Mouse (Mus musculus) heart, embryonic 10.5 days (tissue): ENCODE measurements around the gene Ano1. TPM values are rescaled to one million over a fixed set of nuclear protein-coding genes. Genes with fewer than 3 reads are reported as not detected.

ENCODE experiments used
- DNase-seq: peaks from one replicate; pipeline ENCODE4 v3.0.0-alpha.2; 2017; ENCODE audit warnings: low spot score
- H3K27ac ChIP-seq: fragments of 300-500 bp; sonication (generic); 2 replicates; pipeline ENCODE4 v1.5.1; 2016; ENCODE audit warnings: mild to moderate bottlenecking
- H3K27me3 ChIP-seq: fragments of 300-500 bp; sonication (generic); 2 replicates; pipeline ENCODE4 v1.6.1; 2016; ENCODE audit warnings: mild to moderate bottlenecking; ENCODE audit not compliant: poor library complexity, insufficient read depth, severe bottlenecking
- H3K36me3 ChIP-seq: fragments of 300-500 bp; sonication (generic); 2 replicates; pipeline ENCODE4 v1.6.1; 2016; ENCODE audit warnings: mild to moderate bottlenecking, moderate library complexity
- H3K4me1 ChIP-seq: fragments of 300-500 bp; sonication (generic); 2 replicates; pipeline ENCODE4 v1.6.1; 2016; ENCODE audit warnings: mild to moderate bottlenecking
- H3K4me3 ChIP-seq: fragments of 300-500 bp; sonication (generic); 2 replicates; pipeline ENCODE4 v1.5.1; 2016; ENCODE audit warnings: mild to moderate bottlenecking, moderate library complexity
- H3K9me3 ChIP-seq: fragments of 300-500 bp; sonication (generic); 2 replicates; pipeline ENCODE4 v1.6.1; 2016; ENCODE audit warnings: mild to moderate bottlenecking, moderate library complexity
- whole genome bisulfite sequencing: fragments of 180-500 bp; shearing (Covaris S2); methylation state at CpG from one replicate; pipeline ENCODE4 v1.1.7; 2016; 5-methylcytosine and 5-hydroxymethylcytosine counted together
- polyA plus RNA-seq: library from polyadenylated mRNA; unstranded; fragments of >200 nt; fragmentation: Nextera tagmentation; extraction: Ambion mirVana; gene quantifications from 2 replicates; pipeline ENCODE4 v1.2.1, GENCODE M21; 2016

Gene Ano1
- polyA plus RNA-seq, 1 experiment from 2014 or later: 18.3 TPM

GRCm38 (mm10) chr7:144678241-144679030 lies 73.3 kb downstream of the Ano1 start:
- H3K4me3 ChIP-seq: peak overlapping the region; percentile 62
- H3K36me3 ChIP-seq: no peaks in the 10 kb centered on the region
- no peaks in the 10 kb centered on the region for H3K9me3 ChIP-seq
- peaks cover 81% of the 10 kb centered on the region for H3K27me3 ChIP-seq
- peak overlapping the region; percentile 75 for H3K27ac ChIP-seq
- H3K4me1 ChIP-seq: peaks cover 8% of the 10 kb centered on the region
- WGBS: 8% methylated on average over 67 of the region's 68 CpGs
- DNase-seq: no peak

GRCm38 (mm10) chr7:144677341-144678086 lies 74.3 kb downstream of the Ano1 start:
- H3K36me3 ChIP-seq: no peaks in the 10 kb centered on the region
- H3K27ac ChIP-seq: no peak overlapping the region

GRCm38 (mm10) chr7:144675632-144676031 lies 76.1 kb downstream of the Ano1 start:
- H3K9me3 ChIP-seq: no peaks in the 10 kb centered on the region
- peaks cover 12% of the 10 kb centered on the region for H3K4me1 ChIP-seq
- H3K27me3 ChIP-seq: peaks cover 85% of the 10 kb centered on the region
- no peak for DNase-seq
- H3K36me3 ChIP-seq: no peaks in the 10 kb centered on the region
- H3K4me3 ChIP-seq: no peak overlapping the region
- WGBS: 94% methylated on average over 8 of the region's 8 CpGs
- no peak overlapping the region for H3K27ac ChIP-seq

More at GRCm38 (mm10) chr7:144677341-144678086, 74.3 kb downstream of the Ano1 start:
- peak overlapping the region; percentile 62; the same call in 1 of the 2 replicates for H3K4me3 ChIP-seq
- no peaks in the 10 kb centered on the region for H3K9me3 ChIP-seq
- H3K4me1 ChIP-seq: peaks cover 8% of the 10 kb centered on the region
- DNase-seq: no peak
- peaks cover 85% of the 10 kb centered on the region for H3K27me3 ChIP-seq
- 38% methylated on average over 12 of the region's 12 CpGs for WGBS

DNA sequence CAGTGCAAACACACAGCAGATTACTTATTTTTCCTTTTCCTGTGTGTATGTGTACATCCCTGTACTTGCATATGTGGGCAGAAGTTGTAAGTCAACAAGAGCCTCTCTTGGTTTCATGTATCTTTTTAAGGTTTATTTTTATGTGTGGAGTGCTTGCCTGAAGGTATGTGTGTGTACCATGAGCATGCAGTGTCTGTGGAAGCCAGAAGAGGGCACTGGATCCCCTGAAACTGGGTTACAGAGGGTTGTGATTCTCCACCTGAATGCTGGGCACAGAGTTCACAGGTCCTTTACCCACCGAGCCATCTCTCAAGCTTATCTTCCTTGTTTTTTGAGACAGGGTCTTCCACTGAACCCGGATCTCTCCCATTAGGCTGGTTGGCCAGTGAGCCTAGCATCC lies 81.9 kb downstream of the Ano1 start:
- no peak for DNase-seq
- Histone ChIP-seq H3K27ac (no peak overlapping the region), H3K4me1 (peaks cover 19% of the 10 kb centered on the region), H3K36me3 (0 out of 2 replicates have a peak, but pooled peaks cover 2% of the 10 kb centered on the region), H3K9me3 (no peaks in the 10 kb centered on the region), H3K27me3 (peaks cover 28% of the 10 kb centered on the region), H3K4me3 (no peak overlapping the region)
- 83% methylated on average over 2 of the region's 2 CpGs for WGBS

DNA sequence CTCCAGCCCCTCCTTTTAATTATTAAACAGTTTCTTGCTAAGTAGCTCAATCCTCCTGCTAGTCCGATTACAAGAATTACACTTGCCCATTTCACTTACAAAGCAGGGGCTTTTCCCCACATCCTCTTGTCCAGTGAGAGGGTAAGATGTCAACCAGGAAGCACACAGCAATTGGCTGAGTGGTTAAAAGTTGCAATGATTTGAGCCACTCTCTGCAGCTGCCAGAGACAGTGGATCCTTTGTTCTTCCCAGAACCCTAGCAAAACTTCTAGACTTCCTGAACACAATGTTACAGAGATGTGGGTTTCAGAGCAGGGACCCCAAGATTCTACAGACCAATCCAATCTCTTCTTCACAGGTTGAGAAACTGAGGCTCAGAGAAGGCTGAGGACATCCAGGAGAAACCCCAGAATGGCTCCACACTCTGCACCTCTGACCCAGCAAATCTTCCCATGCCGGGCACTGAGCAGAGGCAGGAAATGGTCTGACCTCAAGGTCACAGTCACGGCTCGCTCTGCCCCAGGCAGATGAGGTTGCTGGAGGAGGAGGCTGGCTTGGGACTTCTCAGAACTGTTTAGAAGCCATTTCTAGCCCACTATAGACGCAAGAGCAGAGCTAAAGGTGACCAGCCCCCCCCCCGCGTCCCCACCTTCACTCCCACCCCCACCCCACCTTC lies 83.0 kb downstream of the Ano1 start:
- Histone ChIP-seq H3K36me3 (0 out of 2 replicates have a peak, but pooled peaks cover 2% of the 10 kb centered on the region), H3K4me3 (no peak overlapping the region), H3K27me3 (peaks cover 24% of the 10 kb centered on the region; the same call in 1 of the 2 replicates), H3K27ac (peak overlapping the region; percentile 73), H3K9me3 (no peaks in the 10 kb centered on the region), H3K4me1 (peaks cover 22% of the 10 kb centered on the region)
- no peak for DNase-seq
- WGBS: 52% methylated on average over 7 of the region's 7 CpGs

DNA sequence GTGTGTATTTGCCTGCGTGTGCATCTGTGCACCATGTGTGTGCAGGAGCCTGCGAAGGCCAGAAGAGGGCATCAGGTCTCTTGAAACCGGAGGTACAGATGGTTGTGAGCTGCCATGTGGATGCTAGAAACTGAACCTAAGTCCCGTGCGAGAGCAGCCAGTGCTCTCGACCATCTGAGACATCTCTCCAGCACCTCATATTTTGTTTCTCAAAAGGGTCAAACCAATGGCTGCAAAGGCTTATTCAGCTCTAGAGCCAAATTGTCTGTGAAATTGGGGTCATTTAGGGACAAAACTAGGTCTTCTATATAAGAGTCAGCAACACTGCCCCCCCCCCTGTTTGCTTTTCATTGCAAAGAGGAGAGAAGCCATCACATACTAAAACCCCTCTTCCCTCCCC lies 84.7 kb downstream of the Ano1 start:
- Histone ChIP-seq H3K4me1 (peaks cover 33% of the 10 kb centered on the region), H3K4me3 (no peak overlapping the region), H3K36me3 (0 out of 2 replicates have a peak, but pooled peaks cover 2% of the 10 kb centered on the region), H3K9me3 (no peaks in the 10 kb centered on the region), H3K27ac (no peak overlapping the region), H3K27me3 (0 out of 2 replicates have a peak, but pooled peaks cover 16% of the 10 kb centered on the region)
- 93% methylated on average over 6 of the region's 6 CpGs for WGBS
- no peak for DNase-seq

- 0 out of 2 replicates have a peak, but pooled peaks cover 8% of the 10 kb centered on the region for H3K27me3 ChIP-seq
- H3K4me3 ChIP-seq: no peak overlapping the region
- 80% methylated on average over 3 of the region's 3 CpGs for WGBS
- DNase-seq: no peak
- H3K4me1 ChIP-seq: peaks cover 33% of the 10 kb centered on the region
- no peak overlapping the region for H3K27ac ChIP-seq
- no peaks in the 10 kb centered on the region for H3K9me3 ChIP-seq
- H3K36me3 ChIP-seq: 0 out of 2 replicates have a peak, but pooled peaks cover 2% of the 10 kb centered on the region
These were observed 86.2 kb downstream of the Ano1 start for GRCm38 (mm10) chr7:144665585-144665984.

DNA sequence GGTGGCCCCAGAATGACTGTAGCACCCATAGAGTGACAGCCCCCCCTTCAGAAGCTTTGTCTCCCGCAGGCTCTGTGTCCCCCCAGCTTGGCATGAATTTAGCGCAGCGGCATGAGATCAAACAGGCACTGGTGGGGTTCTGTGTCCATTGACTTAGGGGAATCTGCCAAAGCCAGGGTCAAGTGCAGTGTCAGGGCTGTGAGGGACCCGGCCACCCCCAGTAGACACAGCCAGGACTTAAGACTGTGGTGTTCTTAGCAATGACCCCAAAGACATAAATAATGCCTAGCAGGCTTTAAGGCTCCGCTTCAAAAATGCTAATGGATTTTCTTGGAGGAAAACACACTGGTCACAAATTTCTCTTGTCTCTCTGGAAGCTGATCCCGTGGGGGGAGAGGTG lies 88.2 kb downstream of the Ano1 start:
- Histone ChIP-seq H3K27ac (no peak overlapping the region), H3K4me3 (no peak overlapping the region), H3K36me3 (0 out of 2 replicates have a peak, but pooled peaks cover 2% of the 10 kb centered on the region), H3K9me3 (no peaks in the 10 kb centered on the region), H3K4me1 (peaks cover 24% of the 10 kb centered on the region), H3K27me3 (0 out of 2 replicates have a peak, but pooled peaks cover 8% of the 10 kb centered on the region)
- WGBS: 72% methylated on average over 6 of the region's 6 CpGs
- no peak for DNase-seq

- Histone ChIP-seq H3K36me3 (peaks cover 8% of the 10 kb centered on the region), H3K27me3 (0 out of 2 replicates have a peak, but pooled peaks cover 5% of the 10 kb centered on the region), H3K27ac (peak overlapping the region; percentile 47; the same call in 1 of the 2 replicates), H3K4me1 (peaks cover 18% of the 10 kb centered on the region), H3K4me3 (no peak overlapping the region), H3K9me3 (no peaks in the 10 kb centered on the region)
- WGBS: 81% methylated on average over 9 of the region's 9 CpGs
- DNase-seq: no peak
These were observed 95.4 kb downstream of the Ano1 start for GRCm38 (mm10) chr7:144656261-144656967.

GRCm38 (mm10) chr7:144653681-144654425 lies 97.9 kb downstream of the Ano1 start:
- Histone ChIP-seq H3K27ac (peak overlapping the region; percentile 73), H3K36me3 (peaks cover 8% of the 10 kb centered on the region), H3K9me3 (no peaks in the 10 kb centered on the region), H3K4me3 (no peak overlapping the region), H3K27me3 (peaks cover 5% of the 10 kb centered on the region; the same call in 1 of the 2 replicates), H3K4me1 (peaks cover 18% of the 10 kb centered on the region)
- 19% methylated on average over 10 of the region's 10 CpGs for WGBS
- no peak for DNase-seq

DNA sequence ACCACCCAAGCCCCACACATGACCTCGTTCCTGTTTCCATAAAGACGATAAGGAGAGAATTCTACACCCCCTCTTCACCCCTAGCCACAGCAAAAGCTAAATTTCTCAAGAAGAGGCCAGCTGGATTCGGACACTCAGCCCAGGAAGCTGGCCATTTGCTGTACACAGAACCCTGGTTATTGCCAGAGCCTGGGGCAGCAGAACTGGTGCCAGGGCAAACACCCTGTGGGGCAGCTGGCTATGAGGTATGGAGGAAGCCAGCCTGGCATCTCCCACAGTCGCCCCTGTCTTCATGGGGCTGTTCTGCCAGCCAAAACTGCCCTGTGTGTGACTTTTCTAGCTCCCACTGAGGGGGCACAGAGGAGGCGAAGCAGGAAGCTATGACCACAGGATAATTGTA lies 104.2 kb downstream of the Ano1 start:
- DNase-seq: no peak
- WGBS: 71% methylated on average over 5 of the region's 5 CpGs
- peaks cover 10% of the 10 kb centered on the region; the same call in 1 of the 2 replicates for H3K4me1 ChIP-seq
- no peak overlapping the region for H3K4me3 ChIP-seq
- H3K27ac ChIP-seq: 0 out of 2 replicates have a peak overlapping the region, but pooled peaks have one; percentile 19
- peaks cover 7% of the 10 kb centered on the region; the same call in 1 of the 2 replicates for H3K27me3 ChIP-seq
- H3K36me3 ChIP-seq: no peaks in the 10 kb centered on the region; the same call in 1 of the 2 replicates
- no peaks in the 10 kb centered on the region for H3K9me3 ChIP-seq
